Mouse (Mus musculus) lung, embryonic 15.5 days (tissue): ENCODE data around the gene AC134908.4. TPM values are rescaled to one million over a fixed set of nuclear protein-coding genes. Genes with fewer than 3 reads are reported as not detected.
A peak's percentile ranks its signal among the peaks of the same experiment; 100 is the strongest.

Experiments used
- ATAC-seq: fragments of 200-750 bp; cut with Nextera tagmentation; 2 replicates; pipeline ENCODE4 v1.8.0; 2017; ENCODE audit warnings: moderate number of reproducible peaks, borderline replicate concordance; ENCODE audit not compliant: low FRiP score, low TSS enrichment; ENCODE audit errors: extremely low read depth
- H3K27ac ChIP-seq: fragments of 300-500 bp; sonication (generic); 2 replicates; pipeline ENCODE4 v1.5.1; 2015; ENCODE audit warnings: moderate library complexity, mild to moderate bottlenecking, inconsistent platforms
- H3K27me3 ChIP-seq: fragments of 300-500 bp; sonication (generic); 2 replicates; pipeline ENCODE4 v1.6.1; 2015; ENCODE audit warnings: inconsistent platforms
- H3K36me3 ChIP-seq: fragments of 300-500 bp; sonication (generic); 2 replicates; pipeline ENCODE4 v1.6.1; 2015; ENCODE audit warnings: inconsistent platforms
- H3K4me1 ChIP-seq: fragments of 300-500 bp; sonication (generic); 2 replicates; pipeline ENCODE4 v1.6.1; 2015; ENCODE audit warnings: inconsistent platforms
- H3K4me2 ChIP-seq: fragments of 300-500 bp; sonication (generic); 2 replicates; pipeline ENCODE4 v1.6.1; 2015; ENCODE audit warnings: inconsistent platforms, mild to moderate bottlenecking, moderate library complexity
- H3K4me3 ChIP-seq: fragments of 300-500 bp; sonication (generic); 2 replicates; pipeline ENCODE4 v1.5.1; 2015; ENCODE audit warnings: mild to moderate bottlenecking, inconsistent platforms
- H3K9ac ChIP-seq: fragments of 300-500 bp; sonication (generic); 2 replicates; pipeline ENCODE4 v1.6.1; 2015; ENCODE audit warnings: inconsistent platforms
- H3K9me3 ChIP-seq: fragments of 300-500 bp; sonication (generic); 2 replicates; pipeline ENCODE4 v1.6.1; 2016; ENCODE audit warnings: inconsistent platforms
- WGBS: fragments of 180-500 bp; shearing (Covaris S2); methylation state at CpG from one replicate; pipeline ENCODE4 v1.1.7; 2015; 5-methylcytosine and 5-hydroxymethylcytosine counted together
- polyA plus RNA-seq: library from polyadenylated mRNA; unstranded; fragments of >200 nt; fragmentation: Nextera tagmentation; extraction: Ambion mirVana; gene quantifications from 2 replicates; pipeline ENCODE4 v1.2.1, GENCODE M21; 2015

AC134908.4 gene
- 0.49 TPM in 1 of 2 replicates, not detected in the other for polyA plus RNA-seq

DNA sequence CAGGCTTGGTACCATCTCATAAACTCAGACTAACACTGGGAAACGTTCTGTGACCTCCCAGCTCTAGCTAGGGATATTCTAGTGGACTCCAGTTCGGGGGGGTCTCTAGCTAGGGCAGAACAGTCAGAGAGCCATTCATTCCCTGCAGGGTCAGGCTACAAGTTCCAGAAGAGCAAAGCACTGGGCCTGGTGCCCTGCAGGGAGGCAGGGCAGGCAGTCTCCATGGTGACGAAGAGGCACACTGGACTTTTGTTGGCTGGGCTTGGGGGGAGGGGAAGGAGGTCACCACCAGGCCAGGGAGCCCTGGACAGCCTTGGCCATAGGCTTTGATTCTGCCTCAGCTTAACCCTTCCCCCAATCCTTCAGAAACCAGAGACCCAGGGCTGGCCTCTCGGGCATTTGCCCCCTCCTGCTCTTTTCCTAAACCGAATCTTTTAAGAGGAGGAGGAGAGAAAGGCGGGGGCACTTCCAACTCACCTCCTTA is at the start of gene AC134908.4:
TSS of gene AC134908.4 (minus strand) at position 51 of the 484 bp plus-strand sequence.
- Histone ChIP-seq H3K4me1 (peaks cover 56% of the 10 kb centered on the region), H3K27ac (0 out of 2 replicates have a peak within 1 kb of the TSS, but pooled peaks have one; percentile 42)

GRCm38 (mm10) chr17:25844396-25844901 is 49.0 kb upstream of the AC134908.4 start, which contains the start of gene Rhot2:
Rhot2 (minus strand) TSS chr17:25844851.
- H3K27ac ChIP-seq, result peak within 1 kb of the TSS; percentile 80
- H3K36me3 ChIP-seq, result peaks cover 42% of the 10 kb centered on the region
- H3K9me3 ChIP-seq, result no peaks in the 10 kb centered on the region
- peak within 1 kb of the TSS; percentile 82 for H3K4me2 ChIP-seq
- H3K27me3 ChIP-seq, result no peaks in the 10 kb centered on the region
- under 1% methylated on average over 21 of the region's 21 CpGs for WGBS
- peak within 1 kb of the TSS; percentile 78 for H3K9ac ChIP-seq
- peaks cover 15% of the 10 kb centered on the region for H3K4me1 ChIP-seq
- peak; percentile 94 for ATAC-seq
- peak within 1 kb of the TSS; percentile 77 for H3K4me3 ChIP-seq

More for the DNA sequence above, at the start of gene AC134908.4:
- Histone ChIP-seq H3K9me3 (no peaks in the 10 kb centered on the region), H3K27me3 (no peaks in the 10 kb centered on the region), H3K4me2 (peak within 1 kb of the TSS; percentile 97), H3K9ac (peak within 1 kb of the TSS; percentile 70), H3K36me3 (no peaks in the 10 kb centered on the region), H3K4me3 (peak within 1 kb of the TSS; percentile 82)
- 15% methylated on average over 6 of the region's 6 CpGs for WGBS
- no peak for ATAC-seq

DNA sequence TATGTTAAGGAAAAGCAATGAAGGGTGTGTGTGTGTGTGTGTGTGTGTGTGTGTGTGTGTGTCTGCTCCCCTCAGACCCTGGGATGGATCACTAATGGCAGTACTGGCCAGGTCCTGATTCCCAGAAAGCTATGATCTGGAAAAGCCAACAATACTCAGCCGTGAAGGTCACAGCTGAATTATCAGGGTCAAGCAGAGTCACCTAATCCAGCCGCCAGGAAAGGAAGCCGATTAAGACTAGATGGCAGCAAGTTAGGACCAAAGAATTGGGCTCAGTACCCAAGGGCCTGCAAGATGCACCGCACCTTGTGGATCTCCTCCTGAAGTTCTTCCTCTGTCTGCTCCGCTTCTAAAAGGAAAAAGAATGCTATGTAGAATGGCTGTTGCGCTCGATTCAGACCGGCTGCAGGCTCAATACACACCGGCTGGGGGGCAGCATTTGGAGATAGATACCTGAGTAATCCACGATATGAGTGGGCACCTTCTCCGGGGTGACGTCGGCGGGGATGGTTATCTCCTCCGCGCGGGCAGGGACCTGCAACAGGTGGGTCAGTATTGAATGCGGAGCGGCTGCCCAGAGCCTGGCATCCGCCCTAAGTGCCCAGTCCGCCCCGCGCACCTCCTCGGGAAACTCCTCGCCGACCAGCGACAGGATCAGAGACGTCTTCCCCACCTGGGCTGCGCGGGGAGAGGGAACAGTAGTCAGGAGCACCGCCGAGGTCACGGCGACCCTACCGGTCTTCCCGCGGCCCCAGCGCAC is 48.4 kb upstream of the AC134908.4 start:
- ATAC-seq, result no peak; the same call in 1 of the 2 replicates
- Histone ChIP-seq H3K4me2 (peak overlapping the region; percentile 82), H3K36me3 (peaks cover 46% of the 10 kb centered on the region), H3K27ac (peak overlapping the region; percentile 80), H3K9me3 (no peaks in the 10 kb centered on the region), H3K9ac (peak overlapping the region; percentile 78), H3K4me3 (peak overlapping the region; percentile 77), H3K4me1 (peaks cover 15% of the 10 kb centered on the region), H3K27me3 (no peaks in the 10 kb centered on the region)
- 1% methylated on average over 38 of the region's 38 CpGs for WGBS

DNA sequence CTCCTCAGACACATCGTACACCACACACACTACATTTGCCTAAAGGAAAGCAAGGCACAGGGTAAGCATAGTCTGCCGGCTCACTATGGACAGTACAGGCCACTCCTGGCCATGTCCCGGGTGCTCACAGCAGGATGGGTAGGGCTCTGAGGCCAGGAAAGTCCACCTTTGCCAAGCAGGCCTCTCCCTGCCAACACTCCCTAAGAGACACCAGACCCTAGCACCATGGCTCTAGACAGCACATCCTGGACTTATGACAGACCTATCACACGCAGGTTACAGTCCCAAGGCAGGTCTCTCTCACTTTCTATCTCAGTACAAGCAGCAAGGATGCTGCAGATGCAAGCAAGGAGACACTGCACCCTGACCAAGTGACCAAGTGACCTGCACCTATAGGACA is 47.7 kb upstream of the AC134908.4 start:
- H3K4me1 ChIP-seq, result peaks cover 15% of the 10 kb centered on the region
- H3K9me3 ChIP-seq, result no peaks in the 10 kb centered on the region
- no peak for ATAC-seq
- no peak overlapping the region for H3K9ac ChIP-seq
- H3K27me3 ChIP-seq, result no peaks in the 10 kb centered on the region
- WGBS, result 94% methylated on average over 4 of the region's 4 CpGs
- peak overlapping the region; percentile 77 for H3K4me3 ChIP-seq
- H3K36me3 ChIP-seq, result peaks cover 48% of the 10 kb centered on the region
- H3K27ac ChIP-seq, result no peak overlapping the region
- H3K4me2 ChIP-seq, result peak overlapping the region; percentile 82

DNA sequence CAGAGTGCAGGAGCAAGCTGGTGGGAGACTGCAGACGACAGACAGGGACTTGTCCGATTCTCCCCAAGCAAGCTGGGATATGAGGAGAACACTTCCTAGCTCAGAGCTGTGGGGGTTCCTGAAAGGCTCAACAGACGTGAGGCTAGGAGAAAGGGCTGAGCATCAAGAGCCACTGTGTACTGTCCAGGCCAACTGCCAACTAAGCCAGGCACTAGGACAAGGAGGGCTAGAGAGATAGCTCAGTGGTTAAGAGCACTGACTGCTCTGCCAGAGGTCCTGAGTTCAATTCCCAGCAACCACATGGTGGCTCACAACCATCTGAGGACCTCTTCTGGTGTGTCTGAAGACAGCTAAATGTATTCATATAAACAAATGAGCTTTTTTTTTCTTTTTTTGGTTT is 47.0 kb upstream of the AC134908.4 start:
- no peaks in the 10 kb centered on the region for H3K27me3 ChIP-seq
- H3K9ac ChIP-seq, result no peak overlapping the region
- H3K27ac ChIP-seq, result no peak overlapping the region
- H3K4me1 ChIP-seq, result peaks cover 15% of the 10 kb centered on the region
- 75% methylated on average over 3 of the region's 3 CpGs for WGBS
- H3K4me2 ChIP-seq, result no peak overlapping the region
- no peaks in the 10 kb centered on the region for H3K9me3 ChIP-seq
- H3K36me3 ChIP-seq, result peaks cover 48% of the 10 kb centered on the region
- ATAC-seq, result no peak
- no peak overlapping the region for H3K4me3 ChIP-seq

DNA sequence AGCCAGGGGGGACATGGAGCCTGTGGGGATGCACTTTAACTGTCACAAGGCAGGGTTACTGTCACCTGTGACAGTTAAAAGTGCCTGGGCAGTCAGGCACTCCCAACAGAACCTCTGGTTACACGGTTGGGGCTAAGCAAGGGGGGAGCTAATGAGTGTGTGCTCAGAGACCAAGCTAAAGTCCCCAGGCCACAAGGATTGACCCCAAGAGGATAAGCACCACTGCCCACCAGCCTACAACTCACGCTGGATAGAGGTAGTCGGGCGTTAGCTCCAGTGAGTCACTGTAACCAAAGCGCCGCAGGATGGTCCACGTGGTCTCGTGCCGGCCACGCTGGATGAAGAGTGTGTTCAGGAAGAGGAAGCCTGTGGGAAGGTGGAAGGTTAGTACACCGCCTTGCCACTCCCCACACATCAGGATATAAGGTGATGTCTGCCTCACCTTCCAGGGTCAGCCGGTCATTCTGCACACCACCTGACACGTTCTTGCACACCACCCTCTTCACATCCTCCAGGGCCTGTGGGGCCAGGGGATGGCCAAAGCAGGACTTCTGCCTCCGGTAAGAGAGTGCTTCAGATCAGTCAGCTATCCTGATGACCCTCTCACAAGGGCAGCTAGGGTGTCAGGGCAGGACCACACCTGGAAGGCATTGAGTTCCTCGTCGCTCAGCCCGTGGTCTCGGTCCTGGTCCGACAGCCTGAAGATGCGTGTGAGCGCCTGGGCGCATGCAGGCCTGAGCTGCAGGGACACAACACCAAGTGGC is 45.8 kb upstream of the AC134908.4 start, which contains the start of gene Gm20683:
TSS of gene Gm20683 (minus strand) at position 647 of the 764 bp plus-strand sequence.
- Histone ChIP-seq H3K27me3 (no peaks in the 10 kb centered on the region), H3K36me3 (peaks cover 40% of the 10 kb centered on the region), H3K4me2 (no peak within 1 kb of the TSS), H3K9me3 (no peaks in the 10 kb centered on the region), H3K4me3 (no peak within 1 kb of the TSS), H3K4me1 (peaks cover 27% of the 10 kb centered on the region), H3K27ac (no peak within 1 kb of the TSS), H3K9ac (no peak within 1 kb of the TSS)
- WGBS, result 90% methylated on average over 22 of the region's 22 CpGs
- ATAC-seq, result no peak

GRCm38 (mm10) chr17:25840519-25840918 is 45.1 kb upstream of the AC134908.4 start:
- Histone ChIP-seq H3K27me3 (no peaks in the 10 kb centered on the region), H3K27ac (no peak overlapping the region), H3K9me3 (no peaks in the 10 kb centered on the region), H3K9ac (no peak overlapping the region), H3K4me1 (peaks cover 34% of the 10 kb centered on the region), H3K4me2 (no peak overlapping the region), H3K36me3 (peaks cover 40% of the 10 kb centered on the region), H3K4me3 (no peak overlapping the region)
- ATAC-seq, result no peak
- 96% methylated on average over 6 of the region's 6 CpGs for WGBS

DNA sequence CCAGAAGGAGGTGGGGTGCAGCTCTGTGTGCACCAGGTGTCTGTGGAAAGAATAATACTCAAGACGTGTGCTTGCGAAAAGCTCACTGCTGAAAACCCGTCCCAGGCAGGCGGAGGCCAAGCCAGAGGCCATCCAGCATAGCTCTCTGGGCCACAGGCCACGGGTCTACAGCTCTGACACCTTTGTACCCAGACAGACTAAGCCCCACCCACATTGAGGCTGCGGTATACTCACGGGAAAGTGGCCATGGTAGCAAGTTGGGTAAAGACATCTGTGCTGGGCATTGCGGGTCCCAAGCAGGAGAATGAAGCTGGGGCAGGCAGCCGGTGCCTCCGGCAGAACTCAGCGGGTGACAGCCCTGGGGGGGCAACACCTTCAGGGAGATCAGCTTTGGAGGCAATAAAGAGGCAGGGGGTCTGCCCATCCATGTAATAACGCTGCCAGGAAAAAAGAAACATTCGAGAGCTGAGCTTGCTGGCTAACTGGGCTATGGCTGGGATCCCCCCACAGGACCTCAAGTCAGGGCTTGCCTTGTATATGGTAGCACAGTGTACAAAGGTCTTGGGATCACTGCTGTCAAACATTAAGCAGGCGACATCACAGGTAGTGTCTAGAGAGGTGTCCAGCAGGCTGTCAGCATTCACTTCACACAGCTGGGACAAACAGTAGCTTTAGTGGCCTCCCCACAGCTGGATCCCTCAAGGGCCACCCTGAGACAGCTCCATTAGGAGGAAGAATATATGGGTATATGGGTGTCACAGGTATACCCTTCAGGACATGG is 44.2 kb upstream of the AC134908.4 start:
- Histone ChIP-seq H3K9me3 (no peaks in the 10 kb centered on the region), H3K36me3 (peaks cover 40% of the 10 kb centered on the region), H3K4me2 (no peak overlapping the region), H3K9ac (no peak overlapping the region), H3K4me3 (no peak overlapping the region), H3K27me3 (no peaks in the 10 kb centered on the region), H3K27ac (no peak overlapping the region), H3K4me1 (peaks cover 40% of the 10 kb centered on the region)
- 81% methylated on average over 14 of the region's 14 CpGs for WGBS
- ATAC-seq, result no peak

- no peak overlapping the region for H3K4me3 ChIP-seq
- no peak overlapping the region for H3K9ac ChIP-seq
- H3K27me3 ChIP-seq, result no peaks in the 10 kb centered on the region
- WGBS, result 77% methylated on average over 4 of the region's 4 CpGs
- H3K36me3 ChIP-seq, result peaks cover 40% of the 10 kb centered on the region
- H3K9me3 ChIP-seq, result no peaks in the 10 kb centered on the region
- H3K4me2 ChIP-seq, result no peak overlapping the region
- no peak overlapping the region for H3K27ac ChIP-seq
- ATAC-seq, result no peak
- peaks cover 46% of the 10 kb centered on the region for H3K4me1 ChIP-seq
Measured at GRCm38 (mm10) chr17:25838904-25839303, 43.4 kb upstream of the AC134908.4 start.

DNA sequence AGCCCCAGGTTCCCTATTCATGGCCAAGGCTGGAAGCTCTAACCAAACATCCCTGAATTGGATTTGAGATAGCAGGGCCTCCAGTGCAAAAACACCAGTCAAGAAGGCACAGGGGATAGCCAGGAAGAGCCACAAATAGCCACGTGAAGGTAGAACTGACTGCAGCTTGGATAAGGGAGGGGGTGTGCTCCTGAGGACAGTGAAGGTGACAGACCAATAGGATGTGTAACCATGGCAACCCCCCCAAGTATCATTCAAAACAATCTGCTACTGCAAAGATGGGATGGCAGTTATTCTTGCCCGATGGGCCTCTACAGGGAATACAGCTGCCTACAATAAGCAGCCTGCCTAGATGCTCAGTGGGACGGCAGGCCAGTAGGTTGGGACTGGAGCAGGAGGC is 42.1 kb upstream of the AC134908.4 start:
- Histone ChIP-seq H3K4me1 (peaks cover 39% of the 10 kb centered on the region), H3K36me3 (peaks cover 39% of the 10 kb centered on the region), H3K27me3 (no peaks in the 10 kb centered on the region), H3K9ac (no peak overlapping the region), H3K27ac (no peak overlapping the region), H3K4me2 (peak overlapping the region; percentile 76), H3K9me3 (no peaks in the 10 kb centered on the region), H3K4me3 (peak overlapping the region; percentile 31; the same call in 1 of the 2 replicates)
- no peak for ATAC-seq
- WGBS, result 41% methylated on average over 3 of the region's 3 CpGs

GRCm38 (mm10) chr17:25837076-25837410 is 41.6 kb upstream of the AC134908.4 start, which contains the start of gene Rhbdl1:
Rhbdl1 (minus strand) TSS chr17:25837295.
- ATAC-seq, result no peak
- Histone ChIP-seq H3K9me3 (no peaks in the 10 kb centered on the region), H3K27me3 (no peaks in the 10 kb centered on the region), H3K4me3 (peak within 1 kb of the TSS; percentile 31), H3K4me2 (peak within 1 kb of the TSS; percentile 76), H3K27ac (0 out of 2 replicates have a peak within 1 kb of the TSS, but pooled peaks have one; percentile 21), H3K4me1 (peaks cover 40% of the 10 kb centered on the region), H3K36me3 (peaks cover 34% of the 10 kb centered on the region), H3K9ac (peak within 1 kb of the TSS; percentile 49)
- under 1% methylated on average over 29 of the region's 29 CpGs for WGBS
